Mouse (Mus musculus) layer of hippocampus, postnatal 14 days (tissue): ENCODE results near the gene Ifrd1. TPM values are rescaled to one million over a fixed set of nuclear protein-coding genes. Genes with fewer than 3 reads are reported as not detected.
"Not testable (repeated sequence)": the region's sequence is repeated elsewhere in the genome, so short reads cannot be mapped to it uniquely, and the experiment has no call there.

Experiments used
- DNase-seq, 2 experiments: peaks; one replicate each; pipeline ENCODE4 v3.0.0; 2021 to 2022; ENCODE audit warnings: low spot score in 2 of 2, mixed read lengths in 1 of 2
- microRNA-seq, 2 experiments: library from miRNA; unstranded; fragments of <30 nt; microRNA quantifications; one replicate each; pipeline ENCODE4 v1.2.0; 2021
- total RNA-seq, 2 experiments: library from RNA; stranded (reverse); gene quantifications; 2 replicates each; pipeline ENCODE4 v1.2.3; 2021

Gene Ifrd1
- total RNA-seq, 2 experiments from 2014 or later: 85.2 to 96.9 TPM

DNA sequence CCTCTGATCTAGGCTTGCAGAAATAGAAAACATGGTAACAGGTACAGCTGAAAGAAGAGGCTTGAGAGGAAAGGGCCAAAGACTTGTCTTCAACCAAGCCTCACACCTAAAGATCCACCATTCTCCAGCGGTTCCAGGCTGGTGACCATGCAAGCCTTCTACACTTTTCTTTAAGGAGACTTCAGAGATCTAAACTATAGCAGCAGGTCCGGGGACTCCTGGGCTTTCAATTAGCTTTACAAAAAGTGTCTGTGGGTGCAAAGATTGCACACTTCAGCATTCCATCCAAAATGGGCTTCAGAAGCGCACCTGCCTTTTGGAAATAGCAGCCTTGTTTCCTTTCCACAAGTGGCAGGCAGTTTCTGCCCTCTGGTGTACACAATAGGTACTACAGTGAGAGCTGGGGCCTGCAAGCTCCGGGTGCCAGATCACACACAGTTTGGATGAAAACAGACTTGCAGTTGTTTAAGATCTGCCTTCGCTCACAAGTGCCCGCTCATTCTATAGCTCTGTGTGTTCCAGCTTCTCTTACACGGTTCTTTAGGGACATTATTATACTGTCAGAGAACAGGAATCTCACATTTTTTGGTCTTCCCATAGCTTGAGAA is 48.4 kb downstream of the Ifrd1 start:
- peak; percentile 72 to 86 for DNase-seq

DNA sequence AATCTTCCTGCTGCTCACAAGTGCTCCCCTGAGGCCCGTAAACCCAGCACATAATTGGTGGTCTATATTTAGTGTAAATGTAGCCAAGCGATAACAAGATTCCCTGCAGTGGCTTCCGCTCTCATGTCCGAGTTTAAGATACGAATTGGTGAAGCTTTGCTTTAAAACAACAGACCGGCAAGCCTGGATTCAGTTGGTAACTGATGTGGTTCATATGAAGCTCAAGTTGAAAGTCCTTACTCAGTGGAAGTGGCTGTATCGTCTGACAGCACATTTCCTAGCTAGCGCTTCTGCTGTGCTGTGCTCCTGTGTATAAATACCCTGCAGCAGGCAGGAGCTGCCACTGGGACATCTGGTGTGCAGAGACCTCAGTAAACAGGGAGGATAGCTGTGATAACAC is 49.0 kb downstream of the Ifrd1 start, which contains the start of gene Lsmem1:
Gene Lsmem1 (minus strand): TSS at position 189 of the 400 bp plus-strand sequence.
- DNase-seq: peak in 1 of 2 experiments; percentile 16

DNA sequence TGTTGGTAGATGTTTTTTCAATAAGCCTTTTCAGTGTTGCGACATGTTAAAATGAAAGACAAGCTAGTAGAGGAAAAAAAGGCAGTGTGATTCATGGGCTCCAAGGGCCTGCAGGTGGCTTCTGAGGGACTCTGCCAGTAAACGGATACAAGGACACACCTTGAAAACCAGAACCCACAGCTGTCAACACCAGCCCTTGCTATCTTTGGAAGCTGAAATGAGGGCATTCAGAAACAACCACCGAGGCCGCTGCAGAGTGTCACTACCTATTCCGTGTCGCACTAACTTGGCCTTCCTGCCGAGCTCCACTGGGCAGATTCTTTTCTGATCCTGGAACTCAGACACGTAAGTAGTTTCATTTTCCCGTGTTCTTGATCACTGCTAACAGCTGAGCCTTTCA is 49.9 kb downstream of the Ifrd1 start:
- DNase-seq: no peak

DNA sequence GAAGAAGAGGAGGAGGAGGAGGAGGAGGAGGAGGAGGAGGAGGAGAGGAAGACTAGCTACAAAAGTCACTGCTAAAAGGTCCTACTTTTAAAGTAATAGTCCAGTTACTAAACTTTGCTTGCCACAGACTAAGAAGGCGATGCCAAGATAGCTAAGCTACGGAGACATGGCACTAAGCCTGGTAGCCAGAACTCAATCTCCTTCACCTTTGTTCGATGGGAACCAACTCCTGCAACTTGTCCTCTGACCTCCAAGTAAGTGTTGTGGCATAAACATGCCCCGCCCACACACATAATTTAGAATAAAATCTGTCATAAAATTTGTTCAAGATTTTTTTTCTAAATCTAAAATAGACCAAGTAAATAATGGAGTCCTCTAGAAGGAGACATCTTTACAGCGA is 50.3 kb downstream of the Ifrd1 start:
- DNase-seq: no peak

DNA sequence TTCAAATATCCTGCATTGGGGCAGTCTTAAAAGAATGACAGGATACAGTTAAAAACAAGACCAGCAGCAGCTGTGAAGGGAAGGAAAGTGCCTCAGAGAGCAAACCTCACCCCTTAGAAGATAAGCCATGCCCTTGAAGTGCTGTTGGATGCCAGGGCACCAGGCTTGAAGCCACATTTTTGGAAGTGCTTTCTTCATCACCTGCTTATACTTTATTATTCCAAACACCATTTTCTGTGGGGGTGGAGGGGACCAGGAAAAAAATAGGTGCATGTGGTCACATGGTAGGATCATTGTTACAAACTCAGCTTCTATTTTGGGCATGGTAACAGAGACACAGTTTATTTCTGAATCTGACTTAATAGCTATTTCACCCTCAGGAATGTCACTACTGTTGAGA is 50.8 kb downstream of the Ifrd1 start:
- DNase-seq: no peak

DNA sequence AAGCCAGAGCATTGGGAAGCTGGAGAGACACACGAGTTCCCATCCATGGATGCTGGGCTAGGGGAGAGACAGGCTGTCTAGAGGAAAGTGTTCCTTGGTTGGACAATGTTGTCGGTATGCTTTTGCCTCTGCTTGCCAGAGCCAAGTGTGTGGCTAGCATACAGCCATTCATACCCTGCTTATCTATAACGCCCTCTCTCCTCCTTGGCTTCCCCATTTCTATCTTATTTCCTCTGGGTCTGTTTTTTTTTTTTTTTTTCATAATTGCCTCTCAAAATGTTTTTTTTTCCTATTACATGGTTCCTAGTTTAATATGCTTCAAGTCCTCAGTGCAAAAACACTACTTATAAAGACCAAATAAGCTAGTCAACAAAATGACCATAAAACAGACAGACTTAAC is 62.8 kb downstream of the Ifrd1 start:
- DNase-seq: no peak

DNA sequence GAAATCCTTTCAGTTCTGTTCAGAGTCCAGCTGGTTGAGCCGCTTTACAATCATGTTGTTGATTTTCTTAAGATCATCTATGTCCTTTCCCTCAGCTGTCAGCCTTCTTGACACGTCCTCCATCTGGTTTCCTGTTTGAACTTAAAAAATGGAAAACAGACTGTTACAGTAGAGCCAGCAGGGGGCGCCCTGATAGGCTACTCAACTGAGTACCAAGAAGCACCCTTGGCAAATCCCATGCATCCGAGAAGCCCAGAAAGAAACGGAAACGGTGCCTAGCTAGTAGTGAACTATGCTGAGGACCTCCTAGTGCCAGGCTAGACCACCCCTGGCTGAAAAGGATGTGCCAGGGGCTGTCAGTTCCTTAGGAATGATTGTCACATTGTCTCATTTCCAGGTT is 71.2 kb downstream of the Ifrd1 start:
- DNase-seq: no peak

DNA sequence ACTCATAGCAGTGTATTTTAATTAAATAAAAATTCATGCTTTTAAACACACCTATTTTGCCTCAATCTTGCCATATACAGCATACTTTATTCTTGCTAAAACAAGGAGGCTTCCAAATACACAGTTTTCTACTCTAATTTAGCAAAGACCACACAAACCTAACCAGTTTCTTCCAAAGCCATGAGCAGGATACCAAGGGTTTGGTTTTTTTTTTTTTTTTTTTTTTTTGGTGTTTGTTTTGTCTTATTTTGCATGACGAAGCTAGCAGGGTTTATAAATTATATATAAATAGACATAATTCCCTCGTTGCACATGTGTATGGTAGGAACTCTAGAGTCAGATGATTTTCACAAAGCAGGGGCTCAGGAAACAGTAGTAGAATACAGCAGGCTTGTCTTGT is 72.1 kb downstream of the Ifrd1 start:
- DNase-seq: no peak

DNA sequence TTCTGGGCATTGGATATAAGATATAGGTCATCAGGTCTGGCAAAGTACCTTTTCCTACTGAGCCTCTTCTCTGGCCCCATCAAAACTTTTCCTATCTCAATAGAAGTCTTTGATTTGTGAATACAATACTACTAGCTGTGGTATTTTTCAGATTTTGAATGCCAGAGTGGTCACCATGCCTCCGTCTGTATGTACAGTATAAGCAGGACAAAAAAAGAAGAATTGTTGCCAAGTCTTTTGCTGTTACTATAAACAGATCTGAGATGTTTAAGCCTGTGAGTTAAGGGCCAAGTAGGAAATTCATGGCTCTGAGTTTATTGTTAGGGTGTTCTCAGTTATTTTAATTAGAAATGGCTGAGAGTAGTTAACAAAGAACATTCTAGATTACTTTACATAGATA is 73.1 kb downstream of the Ifrd1 start:
- DNase-seq: not testable (repeated sequence)

DNA sequence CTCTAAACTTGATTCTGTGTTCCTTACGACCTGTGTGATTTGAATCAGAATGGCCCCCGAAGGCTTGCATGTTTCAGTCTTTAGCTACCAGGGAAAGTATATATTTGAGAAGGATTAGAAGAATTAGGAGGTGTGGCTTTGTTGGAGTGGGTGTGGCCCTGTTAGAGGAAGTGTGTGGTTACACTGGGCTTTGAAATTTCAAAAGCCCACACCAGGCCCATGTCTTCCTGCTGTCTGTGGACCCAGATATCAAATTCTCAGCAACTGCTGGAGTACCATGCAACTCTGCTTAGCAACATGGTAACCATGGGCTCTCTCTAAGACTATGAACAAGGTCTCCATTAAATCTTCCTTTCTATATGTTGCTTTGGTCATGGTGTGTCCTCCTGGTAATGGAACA is 76.7 kb downstream of the Ifrd1 start:
- no peak for DNase-seq

DNA sequence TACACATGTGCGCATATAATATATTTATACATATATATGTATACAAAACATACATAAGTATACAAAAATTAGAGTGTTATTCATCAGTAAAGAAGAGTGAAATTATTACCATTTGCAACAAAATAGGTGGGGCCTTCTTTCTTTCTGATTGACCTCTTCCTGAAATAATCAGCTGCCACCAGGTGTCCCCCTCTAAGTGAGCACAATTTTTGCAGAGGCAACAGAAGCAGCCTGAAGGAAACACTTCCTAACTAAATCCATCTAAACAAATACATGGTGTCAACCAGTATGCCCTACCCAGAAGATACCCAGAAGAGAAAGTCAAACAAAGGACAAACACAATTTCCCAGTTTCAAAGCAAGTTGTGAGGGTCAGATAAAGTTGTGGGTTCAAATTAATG is 78.6 kb downstream of the Ifrd1 start:
- no peak for DNase-seq

DNA sequence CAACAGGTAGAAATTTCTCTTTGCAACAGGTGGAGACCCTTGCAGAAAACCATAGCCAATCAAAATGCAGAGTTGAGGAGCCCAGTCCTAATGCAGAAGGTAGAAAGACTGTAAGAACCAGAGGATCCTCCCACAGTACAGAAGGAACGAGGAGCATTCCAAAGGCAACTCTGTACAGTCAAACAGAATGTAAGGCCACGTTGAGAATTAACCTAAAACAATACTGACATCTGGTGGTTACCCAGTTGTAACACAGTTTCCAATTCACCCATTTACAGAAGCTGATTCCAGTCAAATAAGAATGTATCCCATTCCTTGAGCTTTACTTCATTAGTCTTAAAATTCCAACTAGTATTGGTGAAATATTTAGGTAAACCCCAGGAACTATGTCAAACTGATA is 83.7 kb downstream of the Ifrd1 start:
- peak in 1 of 2 experiments; percentile 57 for DNase-seq

DNA sequence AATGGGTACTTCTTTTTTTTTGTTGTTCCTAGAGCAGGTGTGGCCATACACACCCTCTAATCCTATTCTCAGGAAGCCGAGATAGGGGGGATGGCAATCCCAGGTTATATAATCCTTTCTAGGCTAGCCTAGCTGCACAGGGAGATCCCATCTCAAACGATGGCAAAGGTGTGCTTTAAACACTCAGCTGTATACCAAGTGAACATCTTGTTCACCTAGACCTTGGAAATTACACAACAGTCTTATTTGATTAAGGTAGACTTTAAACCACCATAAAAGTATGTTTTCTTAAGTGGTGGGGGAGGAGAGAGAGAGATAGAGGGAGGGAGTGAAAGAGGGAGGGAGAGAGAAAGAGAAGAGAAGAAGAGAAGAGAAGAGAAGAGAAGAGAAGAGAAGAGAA is 87.5 kb downstream of the Ifrd1 start:
- DNase-seq: no peak

DNA sequence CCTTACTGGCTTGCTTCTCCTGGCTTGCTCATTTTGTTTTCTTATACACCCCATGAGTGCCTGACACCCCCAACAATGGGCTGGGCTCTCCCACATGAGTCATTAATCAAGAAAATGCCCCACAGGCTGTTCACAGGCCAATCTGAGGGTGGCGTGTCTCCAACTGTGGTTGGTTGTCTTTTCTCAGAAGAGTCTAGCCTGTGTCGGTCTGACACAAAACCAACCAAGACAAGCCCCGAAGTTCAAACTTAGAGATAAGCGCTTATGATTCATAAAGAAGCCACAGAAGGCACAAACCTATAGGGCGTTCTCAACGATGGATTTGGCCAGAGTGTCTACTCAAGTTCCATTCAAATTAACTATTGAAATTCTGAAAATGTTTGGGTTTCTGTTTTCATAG is 94.1 kb downstream of the Ifrd1 start:
- no peak for DNase-seq

DNA sequence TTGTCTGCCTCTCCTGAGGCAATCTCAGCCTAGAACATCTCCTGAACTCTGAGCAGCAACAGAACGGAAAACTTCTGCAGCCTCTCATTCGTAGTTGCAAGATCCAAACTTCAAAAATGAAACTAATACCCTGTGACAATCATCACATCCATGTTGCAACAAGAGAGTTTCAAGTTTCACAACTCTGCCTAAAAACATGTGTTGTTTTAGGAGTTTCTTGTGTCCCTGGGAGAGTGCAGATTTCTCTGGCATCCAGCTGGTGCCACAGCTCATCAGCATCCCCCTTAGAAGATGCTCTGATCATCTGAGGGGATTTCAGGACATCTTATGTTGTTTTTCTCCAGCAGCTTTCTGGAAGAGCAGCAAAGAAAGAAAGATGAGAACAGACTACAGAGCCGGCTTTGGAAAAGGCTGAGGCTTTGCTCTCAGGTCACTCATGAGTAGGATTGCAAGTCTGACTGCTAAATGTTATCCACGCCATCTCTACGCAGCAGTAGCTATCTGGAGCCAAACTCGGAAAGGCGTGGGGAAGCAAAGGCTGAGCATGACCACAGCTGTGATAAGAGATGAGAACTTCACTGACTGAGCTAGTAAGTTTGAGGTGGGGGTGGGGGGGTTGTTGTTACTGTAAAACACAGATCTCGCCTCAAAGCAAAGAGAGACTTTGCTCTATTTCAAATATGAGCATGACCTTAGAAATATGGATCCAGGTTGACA is 95.8 kb downstream of the Ifrd1 start:
- DNase-seq: peak in 1 of 2 experiments; percentile 8

Small RNA genes within 50 kb of the gene (microRNA-seq; reads per million reads assigned to microRNA genes)
- 0 to 0.23 reads per million in 2 experiments for gene Mir1938

Other genes starting within 250 kb of the Ifrd1 start
- gene Arl4a, start 210.5 kb downstream of the Ifrd1 start, total RNA-seq: 10 to 100 TPM; 37.3 to 37.5 TPM
- gene Scin, start 114.3 kb downstream of the Ifrd1 start, total RNA-seq: 1 to 10 TPM; 1.3 to 1.4 TPM
- gene Lsmem1, start 49.0 kb downstream of the Ifrd1 start, total RNA-seq: under 1 TPM; 0.25 to 0.86 TPM
- 10 to 100 TPM; 24.1 to 26.1 TPM for gene Zfp277, start 197.4 kb upstream of the Ifrd1 start, total RNA-seq
- gene Dock4, start 197.4 kb upstream of the Ifrd1 start, total RNA-seq: 100 to 1,000 TPM; 193 to 215 TPM